Mouse (Mus musculus): ENCODE measurements around the gene Rgl1. TPM values are rescaled to one million over a fixed set of nuclear protein-coding genes. Genes with fewer than 3 reads are reported as not detected.

The Rgl1 gene
- polyA plus RNA-seq, 1 experiment from 2014 or later = 23.6 TPM

DNA sequence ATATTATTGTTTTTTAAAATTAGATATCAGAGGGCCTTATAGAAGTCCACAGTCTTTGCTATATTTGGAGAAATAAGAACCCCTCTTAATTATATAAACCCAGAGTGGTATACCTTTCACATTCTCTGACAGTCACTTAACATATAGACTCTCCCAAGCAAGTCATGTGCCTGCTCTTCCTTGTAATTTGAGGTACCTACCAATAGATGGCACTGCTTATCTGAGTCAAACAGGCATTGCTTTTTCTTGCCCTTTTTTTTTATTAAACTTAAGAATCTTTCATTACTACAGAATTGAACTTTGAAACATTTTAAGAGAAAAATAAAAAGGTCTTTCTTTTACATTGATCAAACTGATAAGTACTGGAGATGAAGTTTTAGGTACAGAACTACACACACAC, 41.9 kb downstream of the Rgl1 start:
- H3K4me1 ChIP-seq (replicated peaks; ENCODE audit: control insufficient read depth, insufficient read depth, low read length) = no peaks in the 10 kb centered on the region
- no peaks in the 10 kb centered on the region for H3K27me3 ChIP-seq (replicated peaks; ENCODE audit: control insufficient read depth, insufficient read depth, low read length)
- no peaks in the 10 kb centered on the region for H3K9me3 ChIP-seq (ENCODE audit: control insufficient read depth, low read length)
- no peak overlapping the region for H3K4me3 ChIP-seq (replicated peaks; ENCODE audit: low read length)
- H3K27ac ChIP-seq (ENCODE audit: low read length) = no peak overlapping the region
- no peaks in the 10 kb centered on the region for H3K36me3 ChIP-seq (ENCODE audit: control insufficient read depth, insufficient read depth)
- ATAC-seq = no peak
- no peak overlapping the region for H3K9ac ChIP-seq (replicated peaks; ENCODE audit: low read depth, low read length)
- no peak overlapping the region for H3K4me2 ChIP-seq (ENCODE audit: low read length)

DNA sequence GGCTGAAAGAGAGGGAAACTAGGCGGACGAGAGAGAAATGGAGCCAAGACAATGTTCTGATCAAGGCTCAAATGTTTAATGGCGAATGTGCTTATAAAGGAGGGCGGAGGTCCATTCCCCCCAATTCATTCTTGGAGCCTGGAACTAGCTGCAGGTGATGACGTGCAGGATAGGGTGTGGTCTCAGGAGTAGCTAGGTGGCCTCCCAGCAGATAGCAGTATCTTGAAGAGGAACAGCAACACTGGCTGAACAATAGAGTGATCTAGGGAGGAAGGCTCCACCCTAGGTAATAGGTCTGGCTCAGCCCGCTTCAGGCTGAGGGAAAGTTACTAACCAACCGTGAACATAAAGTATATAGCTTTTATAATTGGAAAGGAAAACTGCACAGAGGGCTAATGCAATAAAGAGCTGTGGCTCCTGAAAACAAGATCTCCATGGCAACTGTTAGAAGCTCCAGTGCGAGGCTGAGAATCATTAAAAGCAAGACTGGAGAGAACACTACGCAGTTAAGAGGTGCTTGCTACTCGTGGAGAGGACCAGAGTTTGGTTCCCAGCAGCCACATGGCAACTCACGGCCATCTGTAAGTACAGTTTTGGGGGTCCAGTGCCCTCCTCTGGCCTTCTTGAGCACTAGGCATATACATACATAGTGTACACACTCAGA, 44.5 kb downstream of the Rgl1 start:
- WGBS = 81% methylated on average over 11 of the region's 11 CpGs
- no peak overlapping the region for H3K27ac ChIP-seq (ENCODE audit: low read length)
- H3K4me3 ChIP-seq (replicated peaks; ENCODE audit: low read length) = no peak overlapping the region
- H3K9me3 ChIP-seq (ENCODE audit: control insufficient read depth, low read length) = no peaks in the 10 kb centered on the region
- no peak overlapping the region for H3K9ac ChIP-seq (replicated peaks; ENCODE audit: low read depth, low read length)
- no peaks in the 10 kb centered on the region for H3K36me3 ChIP-seq (ENCODE audit: control insufficient read depth, insufficient read depth)
- no peaks in the 10 kb centered on the region; the same call in 1 of the 2 replicates for H3K4me1 ChIP-seq (replicated peaks; ENCODE audit: control insufficient read depth, insufficient read depth, low read length)
- ATAC-seq = no peak
- no peaks in the 10 kb centered on the region for H3K27me3 ChIP-seq (replicated peaks; ENCODE audit: control insufficient read depth, insufficient read depth, low read length)
- no peak overlapping the region for H3K4me2 ChIP-seq (ENCODE audit: low read length)

- Histone ChIP-seq H3K9me3 (ENCODE audit: control insufficient read depth, low read length) (no peaks in the 10 kb centered on the region), H3K9ac (replicated peaks; ENCODE audit: low read depth, low read length) (no peak overlapping the region)
- WGBS = 90% methylated on average over 4 of the region's 4 CpGs
These were observed 45.2 kb downstream of the Rgl1 start for GRCm38 (mm10) chr1:152720969-152721368.

GRCm38 (mm10) chr1:152718200-152718599, 48.0 kb downstream of the Rgl1 start:
- H3K9ac ChIP-seq (replicated peaks; ENCODE audit: low read depth, low read length) = no peak overlapping the region
- no peak overlapping the region for H3K27ac ChIP-seq (ENCODE audit: low read length)
- no peaks in the 10 kb centered on the region for H3K36me3 ChIP-seq (ENCODE audit: control insufficient read depth, insufficient read depth)
- H3K27me3 ChIP-seq (replicated peaks; ENCODE audit: control insufficient read depth, insufficient read depth, low read length) = no peaks in the 10 kb centered on the region
- H3K4me3 ChIP-seq (replicated peaks; ENCODE audit: low read length) = no peak overlapping the region
- no peak for ATAC-seq
- no peak overlapping the region for H3K4me2 ChIP-seq (ENCODE audit: low read length)
- H3K4me1 ChIP-seq (replicated peaks; ENCODE audit: control insufficient read depth, insufficient read depth, low read length) = peaks cover 2% of the 10 kb centered on the region; the same call in 1 of the 2 replicates
- WGBS = 63% methylated on average over 6 of the region's 6 CpGs
- no peaks in the 10 kb centered on the region for H3K9me3 ChIP-seq (ENCODE audit: control insufficient read depth, low read length)

More at GRCm38 (mm10) chr1:152720969-152721368, 45.2 kb downstream of the Rgl1 start:
- H3K4me2 ChIP-seq (ENCODE audit: low read length) = no peak overlapping the region
- H3K4me3 ChIP-seq (replicated peaks; ENCODE audit: low read length) = no peak overlapping the region
- no peak overlapping the region for H3K27ac ChIP-seq (ENCODE audit: low read length)
- H3K4me1 ChIP-seq (replicated peaks; ENCODE audit: control insufficient read depth, insufficient read depth, low read length) = no peaks in the 10 kb centered on the region; the same call in 1 of the 2 replicates
- no peaks in the 10 kb centered on the region for H3K36me3 ChIP-seq (ENCODE audit: control insufficient read depth, insufficient read depth)
- H3K27me3 ChIP-seq (replicated peaks; ENCODE audit: control insufficient read depth, insufficient read depth, low read length) = no peaks in the 10 kb centered on the region
- no peak for ATAC-seq

DNA sequence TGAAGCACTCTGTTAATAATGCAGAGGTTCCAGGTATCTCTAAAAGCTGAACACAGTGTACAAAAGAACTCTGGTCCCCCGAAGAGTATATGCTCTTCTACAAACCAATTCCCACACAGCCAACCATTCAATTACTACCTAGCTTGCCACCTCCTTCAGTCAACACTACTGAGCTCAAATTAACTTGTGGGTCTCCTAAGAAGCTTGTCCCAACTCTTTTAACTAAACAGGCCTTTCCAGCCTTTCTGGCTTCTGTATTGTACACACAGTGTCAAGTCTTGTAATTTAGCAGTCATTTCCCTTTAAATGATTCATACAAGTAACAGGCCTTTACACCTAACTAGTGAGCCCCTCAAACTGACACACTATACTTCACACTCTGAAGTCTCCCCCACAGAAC, 48.8 kb downstream of the Rgl1 start:
- Histone ChIP-seq H3K4me1 (replicated peaks; ENCODE audit: control insufficient read depth, insufficient read depth, low read length) (peaks cover 2% of the 10 kb centered on the region; the same call in 1 of the 2 replicates), H3K9me3 (ENCODE audit: control insufficient read depth, low read length) (no peaks in the 10 kb centered on the region), H3K27ac (ENCODE audit: low read length) (no peak overlapping the region), H3K9ac (replicated peaks; ENCODE audit: low read depth, low read length) (no peak overlapping the region), H3K4me3 (replicated peaks; ENCODE audit: low read length) (no peak overlapping the region), H3K27me3 (replicated peaks; ENCODE audit: control insufficient read depth, insufficient read depth, low read length) (no peaks in the 10 kb centered on the region), H3K36me3 (ENCODE audit: control insufficient read depth, insufficient read depth) (no peaks in the 10 kb centered on the region), H3K4me2 (ENCODE audit: low read length) (no peak overlapping the region)
- ATAC-seq = no peak
- WGBS = 94% methylated on average over 1 of the region's 1 CpGs

GRCm38 (mm10) chr1:152714405-152714804, 51.7 kb downstream of the Rgl1 start:
- H3K9me3 ChIP-seq (ENCODE audit: control insufficient read depth, low read length) = no peaks in the 10 kb centered on the region
- no peak overlapping the region for H3K4me2 ChIP-seq (ENCODE audit: low read length)
- no peak for ATAC-seq
- H3K27me3 ChIP-seq (replicated peaks; ENCODE audit: control insufficient read depth, insufficient read depth, low read length) = no peaks in the 10 kb centered on the region
- 19% methylated on average over 3 of the region's 3 CpGs for WGBS
- no peak overlapping the region for H3K9ac ChIP-seq (replicated peaks; ENCODE audit: low read depth, low read length)
- H3K4me3 ChIP-seq (replicated peaks; ENCODE audit: low read length) = no peak overlapping the region
- no peak overlapping the region for H3K27ac ChIP-seq (ENCODE audit: low read length)
- peaks cover 2% of the 10 kb centered on the region; the same call in 1 of the 2 replicates for H3K4me1 ChIP-seq (replicated peaks; ENCODE audit: control insufficient read depth, insufficient read depth, low read length)
- no peaks in the 10 kb centered on the region for H3K36me3 ChIP-seq (ENCODE audit: control insufficient read depth, insufficient read depth)

- peaks cover 2% of the 10 kb centered on the region; the same call in 1 of the 2 replicates for H3K4me1 ChIP-seq (replicated peaks; ENCODE audit: control insufficient read depth, insufficient read depth, low read length)
- no peaks in the 10 kb centered on the region for H3K36me3 ChIP-seq (ENCODE audit: control insufficient read depth, insufficient read depth)
- H3K27me3 ChIP-seq (replicated peaks; ENCODE audit: control insufficient read depth, insufficient read depth, low read length) = no peaks in the 10 kb centered on the region
- ATAC-seq = no peak
- H3K27ac ChIP-seq (ENCODE audit: low read length) = no peak overlapping the region
- H3K9me3 ChIP-seq (ENCODE audit: control insufficient read depth, low read length) = no peaks in the 10 kb centered on the region
- no peak overlapping the region for H3K4me2 ChIP-seq (ENCODE audit: low read length)
- H3K9ac ChIP-seq (replicated peaks; ENCODE audit: low read depth, low read length) = no peak overlapping the region
- H3K4me3 ChIP-seq (replicated peaks; ENCODE audit: low read length) = no peak overlapping the region
- 34% methylated on average over 4 of the region's 4 CpGs for WGBS
These were observed 52.2 kb downstream of the Rgl1 start for GRCm38 (mm10) chr1:152713924-152714323.

- Histone ChIP-seq H3K27me3 (replicated peaks; ENCODE audit: control insufficient read depth, insufficient read depth, low read length) (no peaks in the 10 kb centered on the region), H3K27ac (ENCODE audit: low read length) (no peak overlapping the region), H3K9ac (replicated peaks; ENCODE audit: low read depth, low read length) (no peak overlapping the region), H3K4me2 (ENCODE audit: low read length) (no peak overlapping the region), H3K9me3 (ENCODE audit: control insufficient read depth, low read length) (no peaks in the 10 kb centered on the region), H3K36me3 (ENCODE audit: control insufficient read depth, insufficient read depth) (no peaks in the 10 kb centered on the region), H3K4me1 (replicated peaks; ENCODE audit: control insufficient read depth, insufficient read depth, low read length) (0 out of 2 replicates have a peak, but pooled peaks cover 2% of the 10 kb centered on the region), H3K4me3 (replicated peaks; ENCODE audit: low read length) (no peak overlapping the region)
- 93% methylated on average over 4 of the region's 4 CpGs for WGBS
- ATAC-seq = no peak
These were observed 55.1 kb downstream of the Rgl1 start for GRCm38 (mm10) chr1:152711037-152711436.

GRCm38 (mm10) chr1:152707560-152707959, 58.6 kb downstream of the Rgl1 start:
- Histone ChIP-seq H3K4me2 (ENCODE audit: low read length) (no peak overlapping the region), H3K27me3 (replicated peaks; ENCODE audit: control insufficient read depth, insufficient read depth, low read length) (no peaks in the 10 kb centered on the region), H3K27ac (ENCODE audit: low read length) (no peak overlapping the region), H3K9me3 (ENCODE audit: control insufficient read depth, low read length) (no peaks in the 10 kb centered on the region), H3K4me1 (replicated peaks; ENCODE audit: control insufficient read depth, insufficient read depth, low read length) (peaks cover 5% of the 10 kb centered on the region; the same call in 1 of the 2 replicates), H3K9ac (replicated peaks; ENCODE audit: low read depth, low read length) (no peak overlapping the region), H3K36me3 (ENCODE audit: control insufficient read depth, insufficient read depth) (no peaks in the 10 kb centered on the region), H3K4me3 (replicated peaks; ENCODE audit: low read length) (no peak overlapping the region)
- no peak for ATAC-seq
- WGBS = 95% methylated on average over 2 of the region's 2 CpGs

All from forebrain, embryonic 16.5 days (tissue).